Mouse (Mus musculus) stomach, embryonic 14.5 days (tissue): ENCODE data around the gene Hist1h1d. TPM values are rescaled to one million over a fixed set of nuclear protein-coding genes. Genes with fewer than 3 reads are reported as not detected.
"Not testable (repeated sequence)": the region's sequence is repeated elsewhere in the genome, so short reads cannot be mapped to it uniquely, and the experiment has no call there.

Experiments used
- ATAC-seq: fragments of 200-750 bp; cut with Nextera tagmentation; 2 replicates; pipeline ENCODE4 v1.8.0; 2017; ENCODE audit warnings: low read depth, moderate TSS enrichment; ENCODE audit not compliant: insufficient number of reproducible peaks, insufficient read depth, low FRiP score
- H3K27ac ChIP-seq: fragments of 300-500 bp; sonication (generic); 2 replicates; pipeline ENCODE4 v1.5.1; 2014; ENCODE audit warnings: mild to moderate bottlenecking, low read length, moderate library complexity, mixed read lengths
- H3K27me3 ChIP-seq: fragments of 300-500 bp; sonication (generic); 2 replicates; pipeline ENCODE4 v1.6.1; 2014; ENCODE audit warnings: low read length, control low read depth, mixed read lengths; ENCODE audit not compliant: control insufficient read depth, insufficient read depth
- H3K36me3 ChIP-seq: fragments of 300-500 bp; sonication (generic); 2 replicates; pipeline ENCODE4 v1.6.1; 2014; ENCODE audit warnings: mild to moderate bottlenecking, control low read depth, low read length, moderate library complexity, mixed read lengths; ENCODE audit not compliant: control insufficient read depth, insufficient read depth
- H3K4me1 ChIP-seq: fragments of 300-500 bp; sonication (generic); 2 replicates; pipeline ENCODE4 v1.6.1; 2014; ENCODE audit warnings: low read length, control low read depth, mixed read lengths; ENCODE audit not compliant: control insufficient read depth, insufficient read depth
- H3K4me2 ChIP-seq: fragments of 300-500 bp; sonication (generic); replicated peaks from 2 replicates; pipeline ENCODE4 v1.6.1; 2014; ENCODE audit warnings: low read depth, low read length, control low read depth
- H3K4me3 ChIP-seq: fragments of 300-500 bp; sonication (generic); 2 replicates; pipeline ENCODE4 v1.5.1; 2014; ENCODE audit warnings: low read depth, low read length, control low read depth
- H3K9ac ChIP-seq: fragments of 300-500 bp; sonication (generic); replicated peaks from 2 replicates; pipeline ENCODE4 v1.6.1; 2014; ENCODE audit warnings: low read depth, mild to moderate bottlenecking, control low read depth, low read length, moderate library complexity, mixed read lengths
- H3K9me3 ChIP-seq: fragments of 300-500 bp; sonication (generic); 2 replicates; pipeline ENCODE4 v1.6.1; 2016; ENCODE audit warnings: low read depth, low read length, control low read depth; ENCODE audit not compliant: control insufficient read depth
- WGBS: fragments of 180-500 bp; shearing (Covaris S2); extraction: QIAGEN DNeasy Blood & Tissue Kit; methylation state at CpG from one replicate; pipeline ENCODE4 v1.1.7; 2014; 5-methylcytosine and 5-hydroxymethylcytosine counted together
- polyA plus RNA-seq: library from polyadenylated mRNA; unstranded; fragments of >200 nt; fragmentation: Nextera tagmentation; extraction: Ambion mirVana; gene quantifications from 2 replicates; pipeline ENCODE4 v1.2.1, GENCODE M21; 2014

Hist1h1d gene
- polyA plus RNA-seq, 1 experiment from 2014 or later = 1.1 TPM

DNA sequence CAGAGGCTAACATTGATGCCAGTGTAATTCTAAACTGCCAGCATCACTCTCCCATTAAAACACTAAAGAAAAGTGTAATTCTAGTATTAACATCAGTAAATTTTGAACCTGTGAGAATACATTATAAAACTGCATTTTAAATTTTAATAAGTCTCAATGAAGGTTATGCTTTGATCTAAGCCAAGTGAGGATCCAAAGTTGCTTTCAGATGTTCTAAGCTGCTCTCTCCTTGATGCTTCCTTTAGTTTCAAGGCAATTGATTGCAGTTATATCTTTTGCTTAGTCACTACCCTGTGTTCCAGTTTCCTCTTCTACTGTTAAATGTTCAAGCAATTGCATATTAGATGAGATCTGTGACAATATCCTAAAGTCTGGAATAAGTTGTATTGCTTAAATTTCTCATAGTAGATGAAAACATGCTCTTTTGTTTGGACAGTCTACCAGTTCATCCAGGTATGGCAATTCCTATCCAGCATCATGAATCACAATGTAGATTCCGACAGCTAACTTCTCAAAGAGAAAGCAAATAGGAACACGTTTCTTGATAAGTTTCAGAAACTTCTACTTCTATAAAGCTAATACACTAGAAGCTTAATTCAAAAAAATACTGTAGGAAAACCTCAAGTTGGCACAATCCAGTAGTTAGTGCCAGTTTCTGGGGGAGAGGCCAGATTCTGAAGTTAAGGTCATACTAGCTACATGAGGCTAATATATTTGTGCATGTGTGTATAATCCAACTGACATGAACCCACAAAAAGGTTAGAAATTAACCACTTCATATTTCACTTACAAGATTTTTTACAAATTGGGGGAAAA is 19.4 kb downstream of the Hist1h1d start:
- Histone ChIP-seq H3K4me2 (peak overlapping the region; percentile 41), H3K4me3 (peak overlapping the region; percentile 27), H3K36me3 (no peaks in the 10 kb centered on the region), H3K9me3 (no peaks in the 10 kb centered on the region), H3K9ac (peak overlapping the region; percentile 22), H3K27ac (peak overlapping the region; percentile 94), H3K4me1 (peaks cover 7% of the 10 kb centered on the region; the same call in 1 of the 2 replicates), H3K27me3 (no peaks in the 10 kb centered on the region)
- 23% methylated on average over 2 of the region's 2 CpGs for WGBS
- no peak for ATAC-seq

DNA sequence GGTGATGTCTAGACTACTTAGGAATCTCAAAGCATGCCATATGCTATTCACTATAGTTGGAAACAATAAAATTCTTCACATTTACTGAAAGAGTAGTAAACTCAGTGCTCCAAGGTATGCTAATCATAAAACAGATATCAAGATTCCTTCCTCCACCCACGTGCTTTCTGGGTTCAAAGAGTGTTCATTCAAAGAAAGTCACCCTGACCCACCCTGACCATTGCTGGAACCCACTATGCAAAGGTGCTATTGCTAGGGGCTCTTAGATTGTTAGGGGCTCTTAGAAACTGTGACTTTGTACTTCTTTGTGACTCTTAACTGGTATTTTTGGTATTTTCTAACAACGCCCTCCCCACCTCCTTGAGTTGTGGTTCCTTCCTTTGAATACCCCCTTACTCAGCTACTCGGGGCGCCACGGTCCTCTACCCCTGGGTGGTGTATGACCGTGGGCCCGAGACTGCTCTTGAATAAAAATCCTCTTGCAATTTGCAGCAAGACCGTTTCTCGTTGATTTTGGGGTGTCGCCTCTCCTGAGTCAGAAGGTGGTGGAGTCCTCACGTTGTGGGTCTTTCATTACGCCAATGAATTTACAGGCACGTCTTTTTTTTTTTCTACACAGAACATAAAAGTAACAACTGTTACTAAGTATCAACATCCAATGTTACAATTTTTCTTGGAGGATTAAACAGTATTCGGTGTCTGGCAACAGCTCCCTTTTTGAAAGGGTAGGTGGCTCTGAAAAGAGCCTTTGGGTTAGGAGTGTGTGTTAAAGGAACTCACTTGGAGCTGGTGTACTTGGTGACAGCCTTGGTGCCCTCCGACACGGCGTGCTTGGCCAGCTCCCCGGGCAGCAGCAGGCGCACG is 20.2 kb downstream of the Hist1h1d start:
- 6% methylated on average over 18 of the region's 20 CpGs for WGBS
- H3K4me1 ChIP-seq, ATAC-seq, H3K36me3 ChIP-seq, H3K27me3 ChIP-seq, H3K9me3 ChIP-seq: not testable (repeated sequence)
- peak overlapping the region; percentile 22 for H3K9ac ChIP-seq
- peak overlapping the region; percentile 94 for H3K27ac ChIP-seq
- H3K4me3 ChIP-seq = peak overlapping the region; percentile 27
- peak overlapping the region; percentile 41 for H3K4me2 ChIP-seq

DNA sequence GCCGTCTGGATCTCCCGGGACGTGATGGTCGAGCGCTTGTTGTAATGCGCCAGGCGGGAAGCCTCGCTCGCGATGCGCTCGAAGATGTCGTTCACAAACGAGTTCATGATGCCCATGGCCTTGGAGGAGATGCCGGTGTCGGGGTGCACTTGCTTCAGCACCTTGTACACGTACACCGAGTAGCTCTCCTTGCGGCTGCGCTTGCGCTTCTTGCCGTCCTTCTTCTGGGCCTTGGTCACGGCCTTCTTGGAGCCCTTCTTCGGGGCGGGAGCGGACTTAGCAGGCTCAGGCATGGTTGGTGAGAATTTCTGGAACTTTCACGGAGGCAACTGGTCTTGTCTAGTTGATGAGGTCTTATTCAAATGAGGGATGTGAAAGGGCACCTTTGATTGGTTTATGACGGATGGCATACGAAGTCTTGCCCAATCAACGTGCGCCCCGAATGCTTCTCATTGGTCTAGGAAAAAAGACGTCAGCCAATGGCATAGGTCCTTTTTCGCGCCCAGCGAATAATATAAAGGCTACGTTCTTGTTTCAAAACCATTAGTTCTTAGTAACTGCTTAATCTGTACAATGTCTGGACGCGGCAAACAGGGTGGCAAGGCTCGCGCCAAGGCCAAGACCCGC is 20.9 kb downstream of the Hist1h1d start, which contains the start of the genes Hist1h2bf and Hist1h2ad:
Gene Hist1h2bf, minus strand, starts transcription at position 299 of the 627 bp plus-strand sequence.
Gene Hist1h2ad, plus strand, starts transcription at position 484 of the 627 bp plus-strand sequence.
- H3K27me3 ChIP-seq, H3K36me3 ChIP-seq, H3K4me1 ChIP-seq, H3K9me3 ChIP-seq: not testable (repeated sequence)
- Histone ChIP-seq H3K4me2 (peak within 1 kb of the TSS; percentile 60), H3K27ac (peak within 1 kb of the TSS; percentile 94), H3K9ac (peak within 1 kb of the TSS; percentile 42), H3K4me3 (peak within 1 kb of the TSS; percentile 42)
- WGBS = under 1% methylated on average over 33 of the region's 42 CpGs
- peak; percentile 92 for ATAC-seq

DNA sequence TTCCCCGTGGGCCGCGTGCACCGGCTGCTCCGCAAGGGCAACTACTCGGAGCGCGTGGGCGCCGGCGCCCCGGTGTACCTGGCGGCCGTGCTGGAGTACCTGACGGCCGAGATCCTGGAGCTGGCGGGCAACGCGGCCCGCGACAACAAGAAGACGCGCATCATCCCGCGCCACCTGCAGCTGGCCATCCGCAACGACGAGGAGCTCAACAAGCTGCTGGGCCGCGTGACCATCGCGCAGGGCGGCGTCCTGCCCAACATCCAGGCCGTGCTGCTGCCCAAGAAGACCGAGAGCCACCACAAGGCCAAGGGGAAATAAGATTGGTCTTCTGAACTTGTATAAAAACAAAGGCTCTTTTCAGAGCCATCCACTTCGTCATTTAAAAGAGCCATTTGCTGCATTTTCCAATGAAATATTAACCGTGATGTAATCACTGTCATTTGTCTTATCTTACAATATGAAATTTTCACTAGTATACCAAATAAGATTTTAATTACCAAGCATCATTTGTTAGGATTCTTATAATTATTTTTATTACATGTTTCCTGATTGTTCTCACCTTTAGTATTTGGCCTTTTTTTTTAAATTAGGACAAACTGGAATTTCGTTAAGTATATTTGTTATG is 21.6 kb downstream of the Hist1h1d start:
- peak overlapping the region; percentile 42; the same call in 1 of the 2 replicates for H3K9ac ChIP-seq
- H3K4me1 ChIP-seq, ATAC-seq, H3K36me3 ChIP-seq, H3K9me3 ChIP-seq, H3K27me3 ChIP-seq: not testable (repeated sequence)
- peak overlapping the region; percentile 60 for H3K4me2 ChIP-seq
- H3K27ac ChIP-seq = peak overlapping the region; percentile 94
- peak overlapping the region; percentile 42 for H3K4me3 ChIP-seq
- 0% methylated on average over 5 of the region's 39 CpGs for WGBS

DNA sequence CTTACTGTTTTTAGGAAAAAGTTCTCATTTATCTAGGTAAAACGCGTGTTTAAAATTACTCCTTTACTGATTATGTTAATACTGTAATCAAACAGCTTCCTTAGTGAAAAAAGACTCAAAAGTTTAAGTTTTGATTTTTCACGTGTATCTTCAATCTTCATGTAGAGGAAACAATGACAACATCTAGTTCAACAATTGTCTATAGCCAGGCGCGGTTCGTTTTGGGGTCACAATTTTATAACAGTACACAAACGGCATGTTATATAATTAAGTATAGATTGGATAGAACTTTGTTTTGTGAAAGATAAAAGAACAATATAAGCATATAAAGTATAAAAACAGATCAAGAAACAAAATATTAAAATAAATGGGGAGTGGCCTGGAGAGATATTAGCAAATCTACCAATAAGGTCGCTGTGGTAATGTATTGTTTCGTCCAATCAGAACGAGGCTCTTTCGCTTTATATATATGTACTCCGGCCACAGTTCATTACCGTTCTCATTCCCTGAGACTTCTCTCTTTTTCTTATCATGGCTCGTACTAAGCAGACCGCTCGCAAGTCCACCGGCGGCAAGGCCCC is 22.3 kb downstream of the Hist1h1d start, which contains the start of gene Hist1h3d:
Gene Hist1h3d, plus strand, starts transcription at position 493 of the 581 bp plus-strand sequence.
- Histone ChIP-seq H3K4me1 (peaks cover 7% of the 10 kb centered on the region; the same call in 1 of the 2 replicates), H3K9ac (peak within 1 kb of the TSS; percentile 69), H3K9me3 (no peaks in the 10 kb centered on the region), H3K27me3 (no peaks in the 10 kb centered on the region), H3K27ac (peak within 1 kb of the TSS; percentile 89), H3K4me2 (peak within 1 kb of the TSS; percentile 60), H3K36me3 (no peaks in the 10 kb centered on the region), H3K4me3 (peak within 1 kb of the TSS; percentile 42)
- under 1% methylated on average over 18 of the region's 18 CpGs for WGBS
- peak; percentile 66 for ATAC-seq

DNA sequence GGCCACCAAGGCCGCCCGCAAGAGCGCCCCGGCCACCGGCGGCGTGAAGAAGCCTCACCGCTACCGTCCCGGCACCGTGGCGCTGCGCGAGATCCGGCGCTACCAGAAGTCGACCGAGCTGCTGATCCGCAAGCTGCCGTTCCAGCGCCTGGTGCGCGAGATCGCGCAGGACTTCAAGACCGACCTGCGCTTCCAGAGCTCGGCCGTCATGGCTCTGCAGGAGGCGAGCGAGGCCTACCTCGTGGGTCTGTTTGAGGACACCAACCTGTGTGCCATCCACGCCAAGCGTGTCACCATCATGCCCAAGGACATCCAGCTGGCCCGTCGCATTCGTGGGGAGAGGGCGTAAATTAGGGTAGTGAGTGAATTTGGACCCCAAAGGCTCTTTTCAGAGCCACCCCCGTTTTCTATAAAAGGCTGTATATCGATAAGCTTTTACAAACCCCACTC is 22.8 kb downstream of the Hist1h1d start:
- Histone ChIP-seq H3K4me3 (peak overlapping the region; percentile 42), H3K4me2 (peak overlapping the region; percentile 60), H3K4me1 (peaks cover 10% of the 10 kb centered on the region; the same call in 1 of the 2 replicates), H3K9ac (peak overlapping the region; percentile 69), H3K27ac (peak overlapping the region; percentile 84)
- 1% methylated on average over 8 of the region's 40 CpGs for WGBS
- not testable (repeated sequence) for H3K36me3 ChIP-seq, H3K9me3 ChIP-seq, ATAC-seq, H3K27me3 ChIP-seq

DNA sequence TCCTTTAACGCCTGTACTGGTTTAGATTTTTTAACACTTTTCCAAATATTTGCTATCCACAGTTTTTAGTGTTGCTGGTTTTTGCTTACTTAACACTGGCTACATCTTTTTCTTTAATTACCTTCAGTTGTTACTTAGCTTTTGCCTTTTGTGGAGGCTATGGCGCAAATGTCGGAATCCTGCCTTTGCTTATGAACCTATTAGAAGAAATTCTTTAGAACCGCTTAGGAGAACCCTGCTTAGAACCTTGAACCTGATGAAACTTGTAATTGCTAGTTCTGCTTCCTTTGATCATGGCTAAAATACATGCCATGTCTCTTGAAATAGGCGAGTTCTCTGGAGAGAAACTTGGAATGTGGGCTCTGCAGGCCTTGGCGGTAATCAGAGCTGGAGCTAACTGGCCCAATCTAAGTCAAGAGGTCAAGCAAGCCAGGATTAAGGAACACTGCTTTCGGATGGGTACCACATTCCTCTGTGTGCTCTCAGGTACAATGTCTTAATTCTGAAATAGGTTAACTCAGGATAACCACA is 23.4 kb downstream of the Hist1h1d start:
- peak overlapping the region; percentile 69 for H3K9ac ChIP-seq
- H3K9me3 ChIP-seq = no peaks in the 10 kb centered on the region
- H3K4me2 ChIP-seq = peak overlapping the region; percentile 60
- H3K4me3 ChIP-seq = peak overlapping the region; percentile 42
- peak overlapping the region; percentile 84 for H3K27ac ChIP-seq
- peaks cover 10% of the 10 kb centered on the region; the same call in 1 of the 2 replicates for H3K4me1 ChIP-seq
- no peaks in the 10 kb centered on the region for H3K27me3 ChIP-seq
- H3K36me3 ChIP-seq = no peaks in the 10 kb centered on the region
- ATAC-seq = no peak
- WGBS = 4% methylated on average over 7 of the region's 7 CpGs
